31 mouse cellular contexts compared by ENCODE assay signal in genomic region chr10:48736851-48737250, GRCm38 (mm10).
"Had no signal": no experiment of that assay in that cellular context is flagged by ENCODE, and none has a peak within 500 bp of the region (broad histone marks: within the 10 kb centered on the region; RNA-seq: fewer than 3 reads in every experiment).

No protein-coding gene starts in this region.

- H3K9ac ChIP-seq: limb, embryonic 12.5 days; limb, embryonic 13.5 days; limb, embryonic 15.5 days; liver, embryonic 12.5 days; liver, embryonic 13.5 days; liver, embryonic 14.5 days; liver, embryonic 15.5 days; liver, postnatal 0 days; lung, embryonic 14.5 days; lung, embryonic 15.5 days; midbrain, embryonic 12.5 days; midbrain, embryonic 13.5 days; midbrain, embryonic 15.5 days; neural tube, embryonic 12.5 days had no signal

- DNase-seq: left cerebral cortex, postnatal 4 days; liver; liver, embryonic 13.5 days; liver, postnatal 0 days; lung, adult 18-20 months; lung, adult 2 months; lung, embryonic 14.5 days; lung, postnatal 10 days; lung, postnatal 14 days; lung, postnatal 36 days; lung, postnatal 4 days; midbrain, embryonic 14.5 days had no signal

- H3K36me3 ChIP-seq: limb, embryonic 12.5 days; limb, embryonic 13.5 days; limb, embryonic 15.5 days; liver, embryonic 12.5 days; liver, embryonic 13.5 days; liver, embryonic 15.5 days; lung, embryonic 15.5 days; midbrain, embryonic 10.5 days; midbrain, embryonic 12.5 days; midbrain, embryonic 13.5 days; midbrain, embryonic 15.5 days; neural tube, embryonic 12.5 days had no signal

- ATAC-seq: liver, embryonic 12.5 days; liver, postnatal 0 days; lung, postnatal 0 days; midbrain, embryonic 13.5 days; midbrain, embryonic 15.5 days; midbrain, embryonic 16.5 days had no signal

- H3K4me2 ChIP-seq: limb, embryonic 12.5 days; limb, embryonic 13.5 days; limb, embryonic 15.5 days; liver, embryonic 11.5 days; liver, embryonic 12.5 days; liver, embryonic 13.5 days; liver, embryonic 15.5 days; lung, embryonic 14.5 days; lung, embryonic 15.5 days; midbrain, embryonic 11.5 days; midbrain, embryonic 12.5 days; midbrain, embryonic 13.5 days; midbrain, embryonic 15.5 days; neural tube, embryonic 12.5 days had no signal

- H3K4me1 ChIP-seq: limb, embryonic 12.5 days; limb, embryonic 13.5 days; limb, embryonic 15.5 days; liver, embryonic 12.5 days; liver, embryonic 13.5 days; liver, embryonic 15.5 days; lung, embryonic 15.5 days; megakaryocyte, embryonic 14.5 days; midbrain, embryonic 10.5 days; midbrain, embryonic 12.5 days; midbrain, embryonic 13.5 days; midbrain, embryonic 15.5 days; neural tube, embryonic 12.5 days had no signal

- H3K27me3 ChIP-seq: limb, embryonic 12.5 days; limb, embryonic 13.5 days; limb, embryonic 15.5 days; liver, embryonic 12.5 days; liver, embryonic 13.5 days; liver, embryonic 15.5 days; lung, embryonic 15.5 days; megakaryocyte, embryonic 14.5 days; midbrain, embryonic 12.5 days; midbrain, embryonic 13.5 days; midbrain, embryonic 15.5 days; neural tube, embryonic 12.5 days had no signal

- H3K9me3 ChIP-seq: limb, embryonic 13.5 days; limb, embryonic 15.5 days; liver, embryonic 13.5 days; lung, embryonic 15.5 days; midbrain, embryonic 13.5 days; midbrain, embryonic 15.5 days had no signal

- H3K27ac ChIP-seq: limb, embryonic 12.5 days; limb, embryonic 13.5 days; limb, embryonic 15.5 days; liver, embryonic 12.5 days; liver, embryonic 13.5 days; liver, embryonic 14.5 days; liver, embryonic 15.5 days; lung, embryonic 15.5 days; macrophage; midbrain, embryonic 10.5 days; midbrain, embryonic 12.5 days; midbrain, embryonic 13.5 days; midbrain, embryonic 15.5 days; neural tube, embryonic 12.5 days had no signal

- H3K4me3 ChIP-seq: limb, embryonic 12.5 days; limb, embryonic 13.5 days; limb, embryonic 15.5 days; liver, embryonic 12.5 days; liver, embryonic 13.5 days; liver, embryonic 15.5 days; lung, embryonic 15.5 days; megakaryocyte, embryonic 14.5 days; midbrain, embryonic 10.5 days; midbrain, embryonic 12.5 days; midbrain, embryonic 13.5 days; midbrain, embryonic 15.5 days; myocyte; neural tube, embryonic 12.5 days had no signal
